Mouse (Mus musculus) G1E (cell line): ENCODE results near the gene Trf.

Experiments used
- CTCF ChIP-seq: IDR thresholded peaks from 2 replicates; pipeline ENCODE4 v1.5.1; 2012; ENCODE audit warnings: low read depth, low read length, inconsistent platforms, mixed read lengths
- GATA1 ChIP-seq: IDR thresholded peaks from 2 replicates; pipeline ENCODE4 v1.6.1; 2012; ENCODE audit warnings: borderline replicate concordance, low read length, inconsistent platforms, mixed read lengths
- GATA2 ChIP-seq: IDR thresholded peaks from 2 replicates; pipeline ENCODE4 v1.6.1; 2012; ENCODE audit warnings: low read depth, low read length, inconsistent platforms, borderline replicate concordance
- POLR2AphosphoS5 ChIP-seq: IDR thresholded peaks from 2 replicates; pipeline ENCODE4 v1.6.1; 2012; ENCODE audit warnings: low read depth, low read length, inconsistent platforms; ENCODE audit not compliant: insufficient replicate concordance
- TAL1 ChIP-seq: conservative IDR thresholded peaks from 2 replicates; pipeline ENCODE4 v1.6.1; 2012; ENCODE audit warnings: low read depth, low read length, inconsistent platforms, mixed read lengths

GRCm38 (mm10) chr9:103228370-103229003 is 1.8 kb downstream of the Trf start:
- no peak for TF ChIP-seq CTCF
- TF ChIP-seq POLR2AphosphoS5 = no peak
- no peak for TF ChIP-seq GATA1
- no peak for TF ChIP-seq TAL1
- no peak for TF ChIP-seq GATA2
